Mouse (Mus musculus) neural tube, embryonic 10.5 days (tissue): ENCODE measurements at regions not wholly inside any gene's neighbourhood (a gene's known extent, or its start where the extent isn't known, plus 50 kb on each side); places are given as distances from the start of the nearest gene placed in this dataset.

Experiments
- DNase-seq: peaks from one replicate; pipeline ENCODE4 v3.0.0-alpha.2; 2017; ENCODE audit warnings: low spot score; ENCODE audit errors: extremely low spot score

- DNase-seq: no peak
Measured at GRCm38 (mm10) chr1:41551271-41551670, 745.9 kb downstream of the Tmem182 start.

- no peak for DNase-seq
Measured at GRCm38 (mm10) chr1:41555607-41556006, 750.2 kb downstream of the Tmem182 start.

GRCm38 (mm10) chr1:41559101-41559665 is 753.8 kb downstream of the Tmem182 start:
- DNase-seq: no peak

- no peak for DNase-seq
Measured at GRCm38 (mm10) chr1:41559991-41560390, 754.6 kb downstream of the Tmem182 start.

GRCm38 (mm10) chr1:41603471-41603870 is 798.1 kb downstream of the Tmem182 start:
- no peak for DNase-seq

GRCm38 (mm10) chr1:41604996-41605747 is 799.8 kb downstream of the Tmem182 start:
- DNase-seq: no peak

GRCm38 (mm10) chr1:41605748-41606131 is 800.3 kb downstream of the Tmem182 start:
- no peak for DNase-seq

- peak; percentile 17 for DNase-seq
Measured at GRCm38 (mm10) chr1:41610783-41611182, 805.4 kb downstream of the Tmem182 start.

GRCm38 (mm10) chr1:41651804-41652203 is 846.4 kb downstream of the Tmem182 start:
- no peak for DNase-seq

- no peak for DNase-seq
Measured at GRCm38 (mm10) chr1:41652210-41652609, 846.8 kb downstream of the Tmem182 start.

GRCm38 (mm10) chr1:41652646-41653427 is 847.4 kb downstream of the Tmem182 start:
- DNase-seq: peak; percentile 20

- DNase-seq: no peak
Measured at GRCm38 (mm10) chr1:41674086-41674485, 868.7 kb downstream of the Tmem182 start.

GRCm38 (mm10) chr1:41675345-41675744 is 869.9 kb downstream of the Tmem182 start:
- no peak for DNase-seq

- DNase-seq: no peak
Measured at GRCm38 (mm10) chr1:41705692-41706091, 900.3 kb downstream of the Tmem182 start.

- DNase-seq: peak; percentile 16
Measured at GRCm38 (mm10) chr1:41742644-41743331, 937.4 kb downstream of the Tmem182 start.

- no peak for DNase-seq
Measured at GRCm38 (mm10) chr1:41743332-41743710, 937.9 kb downstream of the Tmem182 start.

- DNase-seq: no peak
Measured at GRCm38 (mm10) chr1:41744531-41744930, 939.1 kb downstream of the Tmem182 start.

- no peak for DNase-seq
Measured at GRCm38 (mm10) chr1:41759366-41759765, 936.2 kb upstream of the Pou3f3 start.
